Mouse (Mus musculus): ENCODE measurements around the gene Nhlh2. TPM values are rescaled to one million over a fixed set of nuclear protein-coding genes. Genes with fewer than 3 reads are reported as not detected.

Gene Nhlh2
- polyA plus RNA-seq, 1 experiment from 2014 or later: not detected

- no peak overlapping the region for H3K4me3 ChIP-seq (ENCODE audit: inconsistent target)
- H3K27ac ChIP-seq: no peak overlapping the region
- 6% methylated on average over 48 of the region's 48 CpGs for WGBS (ENCODE audit: missing documents)
- H3K36me3 ChIP-seq (ENCODE audit: inconsistent target): no peaks in the 10 kb centered on the region
- no peaks in the 10 kb centered on the region for H3K79me2 ChIP-seq (ENCODE audit: inconsistent target)
These were observed 1.6 kb downstream of the Nhlh2 start for GRCm38 (mm10) chr3:102011318-102012075.

- WGBS (ENCODE audit: missing documents): 12% methylated on average over 23 of the region's 23 CpGs
- no peak overlapping the region for H3K4me3 ChIP-seq (ENCODE audit: inconsistent target)
- H3K27ac ChIP-seq: no peak overlapping the region
- H3K79me2 ChIP-seq (ENCODE audit: inconsistent target): no peaks in the 10 kb centered on the region
- H3K36me3 ChIP-seq (ENCODE audit: inconsistent target): no peaks in the 10 kb centered on the region
These were observed 2.3 kb downstream of the Nhlh2 start for GRCm38 (mm10) chr3:102012076-102012610.

- WGBS (ENCODE audit: missing documents): 4% methylated on average over 53 of the region's 53 CpGs
- H3K79me2 ChIP-seq (ENCODE audit: inconsistent target): no peaks in the 10 kb centered on the region
- H3K27ac ChIP-seq: no peak overlapping the region
- H3K4me3 ChIP-seq (ENCODE audit: inconsistent target): no peak overlapping the region
- H3K36me3 ChIP-seq (ENCODE audit: inconsistent target): no peaks in the 10 kb centered on the region
These were observed 2.8 kb downstream of the Nhlh2 start for GRCm38 (mm10) chr3:102012611-102013211.

GRCm38 (mm10) chr3:102020604-102021003, 10.7 kb downstream of the Nhlh2 start:
- H3K79me2 ChIP-seq (ENCODE audit: inconsistent target): no peaks in the 10 kb centered on the region
- 73% methylated on average over 1 of the region's 1 CpGs for WGBS (ENCODE audit: missing documents)
- H3K4me3 ChIP-seq (ENCODE audit: inconsistent target): no peak overlapping the region
- H3K36me3 ChIP-seq (ENCODE audit: inconsistent target): no peaks in the 10 kb centered on the region
- no peak overlapping the region for H3K27ac ChIP-seq

- Histone ChIP-seq H3K79me2 (ENCODE audit: inconsistent target) (no peaks in the 10 kb centered on the region), H3K27ac (no peak overlapping the region), H3K36me3 (ENCODE audit: inconsistent target) (no peaks in the 10 kb centered on the region), H3K4me3 (ENCODE audit: inconsistent target) (no peak overlapping the region)
- WGBS (ENCODE audit: missing documents): 20% methylated on average over 1 of the region's 2 CpGs
These were observed 12.8 kb downstream of the Nhlh2 start for GRCm38 (mm10) chr3:102022721-102023120.

- no peak overlapping the region for H3K27ac ChIP-seq
- H3K4me3 ChIP-seq (ENCODE audit: inconsistent target): no peak overlapping the region
- no peaks in the 10 kb centered on the region for H3K36me3 ChIP-seq (ENCODE audit: inconsistent target)
- 6% methylated on average over 27 of the region's 31 CpGs for WGBS (ENCODE audit: missing documents)
- H3K79me2 ChIP-seq (ENCODE audit: inconsistent target): no peaks in the 10 kb centered on the region
These were observed 13.5 kb downstream of the Nhlh2 start for GRCm38 (mm10) chr3:102023337-102023736.

GRCm38 (mm10) chr3:102023829-102024228, 14.0 kb downstream of the Nhlh2 start:
- 19% methylated on average over 4 of the region's 5 CpGs for WGBS (ENCODE audit: missing documents)
- H3K4me3 ChIP-seq (ENCODE audit: inconsistent target): no peak overlapping the region
- H3K36me3 ChIP-seq (ENCODE audit: inconsistent target): no peaks in the 10 kb centered on the region
- no peaks in the 10 kb centered on the region for H3K79me2 ChIP-seq (ENCODE audit: inconsistent target)
- H3K27ac ChIP-seq: no peak overlapping the region

GRCm38 (mm10) chr3:102024981-102025451, 15.1 kb downstream of the Nhlh2 start:
- no peak overlapping the region for H3K27ac ChIP-seq
- H3K4me3 ChIP-seq (ENCODE audit: inconsistent target): no peak overlapping the region
- WGBS (ENCODE audit: missing documents): 62% methylated on average over 9 of the region's 9 CpGs
- H3K79me2 ChIP-seq (ENCODE audit: inconsistent target): no peaks in the 10 kb centered on the region
- H3K36me3 ChIP-seq (ENCODE audit: inconsistent target): no peaks in the 10 kb centered on the region

GRCm38 (mm10) chr3:102025659-102026058, 15.8 kb downstream of the Nhlh2 start:
- H3K36me3 ChIP-seq (ENCODE audit: inconsistent target): no peaks in the 10 kb centered on the region
- H3K27ac ChIP-seq: no peak overlapping the region
- H3K79me2 ChIP-seq (ENCODE audit: inconsistent target): no peaks in the 10 kb centered on the region
- WGBS (ENCODE audit: missing documents): 77% methylated on average over 5 of the region's 5 CpGs
- no peak overlapping the region for H3K4me3 ChIP-seq (ENCODE audit: inconsistent target)

- Histone ChIP-seq H3K36me3 (ENCODE audit: inconsistent target) (no peaks in the 10 kb centered on the region), H3K27ac (no peak overlapping the region), H3K79me2 (ENCODE audit: inconsistent target) (no peaks in the 10 kb centered on the region), H3K4me3 (ENCODE audit: inconsistent target) (no peak overlapping the region)
- 80% methylated on average over 3 of the region's 6 CpGs for WGBS (ENCODE audit: missing documents)
These were observed 18.0 kb downstream of the Nhlh2 start for GRCm38 (mm10) chr3:102027880-102028279.

- H3K79me2 ChIP-seq (ENCODE audit: inconsistent target): no peaks in the 10 kb centered on the region
- no peak overlapping the region for H3K4me3 ChIP-seq (ENCODE audit: inconsistent target)
- WGBS (ENCODE audit: missing documents): 82% methylated on average over 5 of the region's 5 CpGs
- H3K27ac ChIP-seq: no peak overlapping the region
- H3K36me3 ChIP-seq (ENCODE audit: inconsistent target): no peaks in the 10 kb centered on the region
These were observed 27.9 kb downstream of the Nhlh2 start for GRCm38 (mm10) chr3:102037806-102038205.

GRCm38 (mm10) chr3:102038608-102039007, 28.7 kb downstream of the Nhlh2 start:
- H3K4me3 ChIP-seq (ENCODE audit: inconsistent target): no peak overlapping the region
- 74% methylated on average over 6 of the region's 6 CpGs for WGBS (ENCODE audit: missing documents)
- no peaks in the 10 kb centered on the region for H3K79me2 ChIP-seq (ENCODE audit: inconsistent target)
- no peaks in the 10 kb centered on the region for H3K36me3 ChIP-seq (ENCODE audit: inconsistent target)
- H3K27ac ChIP-seq: no peak overlapping the region

GRCm38 (mm10) chr3:102041632-102042031, 31.8 kb downstream of the Nhlh2 start:
- no peaks in the 10 kb centered on the region for H3K36me3 ChIP-seq (ENCODE audit: inconsistent target)
- WGBS (ENCODE audit: missing documents): 93% methylated on average over 4 of the region's 4 CpGs
- no peak overlapping the region for H3K4me3 ChIP-seq (ENCODE audit: inconsistent target)
- H3K27ac ChIP-seq: no peak overlapping the region
- H3K79me2 ChIP-seq (ENCODE audit: inconsistent target): no peaks in the 10 kb centered on the region

- no peak overlapping the region for H3K27ac ChIP-seq
- no peak overlapping the region for H3K4me3 ChIP-seq (ENCODE audit: inconsistent target)
- 46% methylated on average over 3 of the region's 3 CpGs for WGBS (ENCODE audit: missing documents)
- no peaks in the 10 kb centered on the region for H3K79me2 ChIP-seq (ENCODE audit: inconsistent target)
- no peaks in the 10 kb centered on the region for H3K36me3 ChIP-seq (ENCODE audit: inconsistent target)
These were observed 35.2 kb downstream of the Nhlh2 start for GRCm38 (mm10) chr3:102045071-102045470.

- Histone ChIP-seq H3K79me2 (ENCODE audit: inconsistent target) (no peaks in the 10 kb centered on the region), H3K4me3 (ENCODE audit: inconsistent target) (no peak overlapping the region), H3K27ac (no peak overlapping the region), H3K36me3 (ENCODE audit: inconsistent target) (no peaks in the 10 kb centered on the region)
- 92% methylated on average over 2 of the region's 2 CpGs for WGBS (ENCODE audit: missing documents)
These were observed 37.7 kb downstream of the Nhlh2 start for GRCm38 (mm10) chr3:102047532-102047931.
